Mouse (Mus musculus) thymus, adult 2 months (tissue): Measurements from ENCODE around the gene Pdgfra. TPM values are rescaled to one million over a fixed set of nuclear protein-coding genes. Genes with fewer than 3 reads are reported as not detected.
A peak's percentile ranks its signal among the peaks of the same experiment; 100 is the strongest.

Experiments used
- DNase-seq: peaks from one replicate; pipeline ENCODE4 v3.0.0; 2021
- H3K27ac ChIP-seq: fragments of 200-500 bp; 2 replicates; pipeline ENCODE4 v1.5.1; 2012; ENCODE audit warnings: low read length, control low read depth; ENCODE audit not compliant: control insufficient read depth, insufficient read depth
- H3K27me3 ChIP-seq: fragments of 200-500 bp; 2 replicates; pipeline ENCODE4 v1.6.1; 2012; ENCODE audit warnings: mild to moderate bottlenecking, low read length, moderate library complexity, mixed read lengths; ENCODE audit not compliant: control insufficient read depth, insufficient read depth
- H3K36me3 ChIP-seq: fragments of 200-500 bp; 2 replicates; pipeline ENCODE4 v1.6.1; 2012; ENCODE audit warnings: mild to moderate bottlenecking, low read length, moderate library complexity; ENCODE audit not compliant: control insufficient read depth, insufficient read depth
- H3K4me1 ChIP-seq: fragments of 200-500 bp; replicated peaks from 2 replicates; pipeline ENCODE4 v1.6.1; 2012; ENCODE audit warnings: low read length; ENCODE audit not compliant: control insufficient read depth, insufficient read depth
- H3K4me3 ChIP-seq: fragments of 200-500 bp; 2 replicates; pipeline ENCODE4 v1.5.1; 2012; ENCODE audit warnings: mild to moderate bottlenecking, low read length, control low read depth, moderate library complexity; ENCODE audit not compliant: control insufficient read depth, insufficient read depth
- CTCF ChIP-seq: fragments of 200-500 bp; IDR thresholded peaks from 2 replicates; pipeline ENCODE4 v1.5.1; 2012; ENCODE audit warnings: mild to moderate bottlenecking, control low read depth, low read length, moderate library complexity, borderline replicate concordance; ENCODE audit not compliant: control insufficient read depth, poor library complexity, insufficient read depth; ENCODE audit errors: extremely low read depth
- POLR2A ChIP-seq: fragments of 200-500 bp; IDR thresholded peaks from 2 replicates; pipeline ENCODE4 v1.6.1; 2012; ENCODE audit warnings: mild to moderate bottlenecking, low read length, control low read depth, moderate library complexity; ENCODE audit not compliant: control insufficient read depth, poor library complexity, insufficient read depth; ENCODE audit errors: extremely low read depth
- WGBS: fragments of 180-500 bp; shearing (Covaris S2); methylation state at CpG from one replicate; pipeline ENCODE4 v1.1.7; 2018; 5-methylcytosine and 5-hydroxymethylcytosine counted together
- polyA plus RNA-seq: library from polyadenylated mRNA; depleted of rRNA; stranded (reverse); fragments of >200 nt; gene quantifications from 2 replicates; pipeline ENCODE4 v1.2.3, GENCODE M21; 2012

Pdgfra gene
- polyA plus RNA-seq, 1 experiment = 3.4 TPM

- no peak overlapping the region for H3K27ac ChIP-seq
- 7% methylated on average over 21 of the region's 21 CpGs for WGBS
- H3K36me3 ChIP-seq = no peaks in the 10 kb centered on the region
- no peak overlapping the region for H3K4me3 ChIP-seq
- DNase-seq = no peak
- H3K27me3 ChIP-seq = peaks cover 19% of the 10 kb centered on the region
- TF ChIP-seq CTCF (no peak), POLR2A (no peak)
- 0 out of 2 replicates have a peak, but pooled peaks cover 4% of the 10 kb centered on the region for H3K4me1 ChIP-seq
Measured at GRCm38 (mm10) chr5:75154621-75155235, 2.6 kb downstream of the Pdgfra start.

GRCm38 (mm10) chr5:75155281-75155680, 3.2 kb downstream of the Pdgfra start:
- H3K36me3 ChIP-seq = no peaks in the 10 kb centered on the region
- 10% methylated on average over 7 of the region's 9 CpGs for WGBS
- H3K27ac ChIP-seq = no peak overlapping the region
- DNase-seq = no peak
- no peak overlapping the region for H3K4me3 ChIP-seq
- H3K27me3 ChIP-seq = peaks cover 15% of the 10 kb centered on the region
- TF ChIP-seq CTCF = no peak
- TF ChIP-seq POLR2A = no peak
- 0 out of 2 replicates have a peak, but pooled peaks cover 4% of the 10 kb centered on the region for H3K4me1 ChIP-seq

GRCm38 (mm10) chr5:75155741-75156553, 3.9 kb downstream of the Pdgfra start:
- TF ChIP-seq CTCF (peak; percentile 77; the same call in 1 of the 2 replicates), POLR2A (no peak)
- H3K27me3 ChIP-seq = peaks cover 11% of the 10 kb centered on the region
- DNase-seq = peak; percentile 75
- H3K36me3 ChIP-seq = no peaks in the 10 kb centered on the region
- H3K4me3 ChIP-seq = peak overlapping the region; percentile 12; the same call in 1 of the 2 replicates
- H3K27ac ChIP-seq = no peak overlapping the region
- 3% methylated on average over 51 of the region's 52 CpGs for WGBS
- 0 out of 2 replicates have a peak, but pooled peaks cover 4% of the 10 kb centered on the region for H3K4me1 ChIP-seq

DNA sequence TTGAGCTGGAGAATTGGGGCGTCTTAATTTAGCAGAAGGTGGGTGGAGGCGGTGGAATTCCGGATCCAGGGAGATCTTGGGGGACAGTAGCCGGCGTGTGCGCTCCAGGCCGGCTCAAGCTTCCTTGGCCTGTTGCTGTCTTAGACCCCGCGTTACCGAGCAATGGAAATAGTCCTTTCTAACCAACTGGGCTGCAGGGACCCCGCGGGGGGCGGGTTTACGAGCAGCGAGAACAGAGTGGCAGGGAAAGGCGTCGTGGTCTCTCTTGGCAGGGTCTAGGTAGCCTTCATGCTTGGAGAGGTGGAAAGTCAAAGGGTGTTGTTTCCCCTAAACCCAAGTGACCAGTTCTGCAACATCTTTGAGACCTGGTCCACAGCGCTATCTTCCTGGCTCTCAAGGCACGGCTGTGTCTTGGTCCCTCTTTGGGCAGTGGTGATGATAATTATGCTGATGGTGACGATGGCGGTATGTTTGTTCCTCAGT, 4.5 kb downstream of the Pdgfra start:
- Histone ChIP-seq H3K27me3 (peaks cover 8% of the 10 kb centered on the region), H3K4me3 (no peak overlapping the region), H3K27ac (no peak overlapping the region), H3K4me1 (0 out of 2 replicates have a peak, but pooled peaks cover 4% of the 10 kb centered on the region), H3K36me3 (no peaks in the 10 kb centered on the region)
- DNase-seq = peak; percentile 27
- WGBS = 5% methylated on average over 21 of the region's 21 CpGs
- TF ChIP-seq CTCF = no peak
- TF ChIP-seq POLR2A = no peak

DNA sequence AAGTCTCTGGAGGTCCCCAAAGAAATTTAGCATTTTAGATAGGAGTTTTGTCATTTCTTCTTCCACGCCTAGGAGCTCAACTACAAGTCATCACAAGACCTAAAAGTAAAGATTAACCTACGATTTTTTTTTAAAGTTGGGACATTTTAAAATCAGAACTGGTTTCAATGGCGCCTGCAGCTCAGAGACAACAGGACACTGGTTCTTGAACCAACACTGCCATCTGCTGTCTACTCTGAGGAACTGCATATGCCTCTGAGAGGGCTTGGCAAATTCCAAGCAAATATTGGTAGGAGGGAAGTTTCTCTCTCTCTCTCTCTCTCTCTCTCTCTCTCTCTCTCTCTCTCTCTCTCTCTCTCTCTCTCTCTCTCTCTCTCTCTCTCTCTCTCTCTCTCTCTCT, 4.9 kb downstream of the Pdgfra start:
- TF ChIP-seq CTCF = no peak
- no peak for TF ChIP-seq POLR2A
- Histone ChIP-seq H3K27ac (no peak overlapping the region), H3K4me3 (no peak overlapping the region), H3K36me3 (no peaks in the 10 kb centered on the region), H3K4me1 (0 out of 2 replicates have a peak, but pooled peaks cover 4% of the 10 kb centered on the region), H3K27me3 (peaks cover 8% of the 10 kb centered on the region)
- peak; percentile 49 for DNase-seq
- under 1% methylated on average over 3 of the region's 3 CpGs for WGBS

GRCm38 (mm10) chr5:75160530-75161170, 8.6 kb downstream of the Pdgfra start:
- Histone ChIP-seq H3K36me3 (no peaks in the 10 kb centered on the region), H3K27ac (no peak overlapping the region), H3K4me3 (no peak overlapping the region), H3K4me1 (0 out of 2 replicates have a peak, but pooled peaks cover 4% of the 10 kb centered on the region), H3K27me3 (no peaks in the 10 kb centered on the region; the same call in 1 of the 2 replicates)
- 69% methylated on average over 12 of the region's 12 CpGs for WGBS
- no peak for TF ChIP-seq CTCF
- no peak for TF ChIP-seq POLR2A
- no peak for DNase-seq
